Mouse (Mus musculus) ovary, postnatal 14 days (tissue): ENCODE data around the gene Dennd1a.
A peak's percentile ranks its signal among the peaks of the same experiment; 100 is the strongest.

Experiments
- DNase-seq: peaks from one replicate; pipeline ENCODE4 v3.0.0; 2022; ENCODE audit warnings: low spot score

Dennd1a gene

GRCm38 (mm10) chr2:38045286-38045685, 241.9 kb downstream of the Dennd1a start:
- DNase-seq: no peak

GRCm38 (mm10) chr2:38040845-38041244, 246.3 kb downstream of the Dennd1a start:
- no peak for DNase-seq

GRCm38 (mm10) chr2:38039621-38040020, 247.6 kb downstream of the Dennd1a start:
- no peak for DNase-seq

GRCm38 (mm10) chr2:38028317-38028716, 258.9 kb downstream of the Dennd1a start:
- no peak for DNase-seq

- DNase-seq: no peak
Measured at GRCm38 (mm10) chr2:38025615-38026014, 261.6 kb downstream of the Dennd1a start.

GRCm38 (mm10) chr2:38023741-38024130, 263.5 kb downstream of the Dennd1a start:
- DNase-seq: no peak

GRCm38 (mm10) chr2:38023054-38023740, 264.0 kb downstream of the Dennd1a start:
- no peak for DNase-seq

GRCm38 (mm10) chr2:38021166-38021565, 266.0 kb downstream of the Dennd1a start:
- DNase-seq: no peak

- no peak for DNase-seq
Measured at GRCm38 (mm10) chr2:38014702-38015101, 272.5 kb downstream of the Dennd1a start.

GRCm38 (mm10) chr2:38013839-38014365, 273.3 kb downstream of the Dennd1a start:
- peak; percentile 36 for DNase-seq

GRCm38 (mm10) chr2:38007238-38007637, 280.0 kb downstream of the Dennd1a start:
- no peak for DNase-seq

- no peak for DNase-seq
Measured at GRCm38 (mm10) chr2:38003183-38003680, 284.0 kb downstream of the Dennd1a start.

GRCm38 (mm10) chr2:38001004-38001403, 286.2 kb downstream of the Dennd1a start:
- no peak for DNase-seq

GRCm38 (mm10) chr2:37997966-37998365, 289.2 kb downstream of the Dennd1a start:
- no peak for DNase-seq

GRCm38 (mm10) chr2:37989091-37989490, 298.1 kb downstream of the Dennd1a start:
- DNase-seq: no peak

- DNase-seq: no peak
Measured at GRCm38 (mm10) chr2:37988301-37988700, 298.9 kb downstream of the Dennd1a start.

GRCm38 (mm10) chr2:37985690-37986222, 301.4 kb downstream of the Dennd1a start:
- DNase-seq: no peak

GRCm38 (mm10) chr2:37982714-37983113, 304.5 kb downstream of the Dennd1a start:
- DNase-seq: no peak

- no peak for DNase-seq
Measured at GRCm38 (mm10) chr2:37981562-37982403, 305.4 kb downstream of the Dennd1a start.

GRCm38 (mm10) chr2:37974201-37974600, 313.0 kb downstream of the Dennd1a start:
- no peak for DNase-seq

- DNase-seq: no peak
Measured at GRCm38 (mm10) chr2:37972621-37973020, 314.6 kb downstream of the Dennd1a start.

GRCm38 (mm10) chr2:37971726-37972125, 315.5 kb downstream of the Dennd1a start:
- no peak for DNase-seq
